Mouse (Mus musculus) E14TG2a.4 (cell line): ENCODE results near the gene Gm20388.

Experiments
- CTCF ChIP-seq: conservative IDR thresholded peaks from 2 replicates; pipeline ENCODE4 v1.5.1; 2014; ENCODE audit warnings: low read length
- NANOG ChIP-seq: IDR thresholded peaks from 2 replicates; pipeline ENCODE4 v1.6.1; 2014; ENCODE audit warnings: borderline replicate concordance, low read length, mixed read lengths
- POU5F1 ChIP-seq: IDR thresholded peaks from 2 replicates; pipeline ENCODE4 v1.6.1; 2014; ENCODE audit warnings: low read length, borderline replicate concordance

- TF ChIP-seq CTCF (no peak), NANOG (no peak), POU5F1 (no peak)
Measured at GRCm38 (mm10) chr8:120884881-120885280, 974.2 kb downstream of the Gm20388 start.
